Mouse (Mus musculus) embryo, embryonic 9.5 days (tissue): ENCODE results near the gene Prom2.
A peak's percentile ranks its signal among the peaks of the same experiment; 100 is the strongest.

Experiments used
- DNase-seq: peaks from one replicate; pipeline ENCODE4 v3.0.0-alpha.2; 2017; ENCODE audit errors: extremely low spot score

Prom2 gene

GRCm38 (mm10) chr2:127484476-127485170, 56.6 kb downstream of the Prom2 start:
- DNase-seq, result peak; percentile 75

GRCm38 (mm10) chr2:127483001-127483400, 58.3 kb downstream of the Prom2 start:
- DNase-seq, result peak; percentile 31

- peak; percentile 78 for DNase-seq
Observed at GRCm38 (mm10) chr2:127482533-127482911, 58.7 kb downstream of the Prom2 start.

- peak; percentile 31 for DNase-seq
Observed at GRCm38 (mm10) chr2:127481841-127482532, 59.3 kb downstream of the Prom2 start.

GRCm38 (mm10) chr2:127479763-127480162, 61.5 kb downstream of the Prom2 start:
- no peak for DNase-seq

- no peak for DNase-seq
Observed at GRCm38 (mm10) chr2:127479210-127479609, 62.1 kb downstream of the Prom2 start.
